Mouse (Mus musculus) liver, embryonic 16.5 days (tissue): ENCODE measurements around the gene 1700001O22Rik. TPM values are rescaled to one million over a fixed set of nuclear protein-coding genes. Genes with fewer than 3 reads are reported as not detected.

Experiments
- ATAC-seq: fragments of 200-750 bp; cut with Nextera tagmentation; 2 replicates; pipeline ENCODE4 v1.8.0; 2017; ENCODE audit warnings: low read depth, mild to moderate bottlenecking, moderate number of reproducible peaks, moderate library complexity
- H3K27ac ChIP-seq: fragments of 300-500 bp; sonication (generic); 2 replicates; pipeline ENCODE4 v1.5.1; 2014; ENCODE audit warnings: mild to moderate bottlenecking, low read length
- H3K27me3 ChIP-seq: fragments of 300-500 bp; sonication (generic); 2 replicates; pipeline ENCODE4 v1.6.1; 2014; ENCODE audit warnings: low read depth, low read length, mixed read lengths; ENCODE audit not compliant: control insufficient read depth, insufficient read depth
- H3K36me3 ChIP-seq: fragments of 300-500 bp; sonication (generic); 2 replicates; pipeline ENCODE4 v1.6.1; 2014; ENCODE audit warnings: mild to moderate bottlenecking; ENCODE audit not compliant: control insufficient read depth, insufficient read depth
- H3K4me1 ChIP-seq: fragments of 300-500 bp; sonication (generic); 2 replicates; pipeline ENCODE4 v1.6.1; 2014; ENCODE audit warnings: low read depth, low read length, mixed read lengths; ENCODE audit not compliant: control insufficient read depth
- H3K4me2 ChIP-seq: fragments of 300-500 bp; sonication (generic); 2 replicates; pipeline ENCODE4 v1.6.1; 2014; ENCODE audit warnings: low read depth, low read length, mixed read lengths
- H3K4me3 ChIP-seq: fragments of 300-500 bp; sonication (generic); 2 replicates; pipeline ENCODE4 v1.5.1; 2014; ENCODE audit warnings: low read depth, mild to moderate bottlenecking, low read length
- H3K9ac ChIP-seq: fragments of 300-500 bp; sonication (generic); 2 replicates; pipeline ENCODE4 v1.6.1; 2014; ENCODE audit warnings: low read depth, low read length
- H3K9me3 ChIP-seq: fragments of 300-500 bp; sonication (generic); replicated peaks from 2 replicates; pipeline ENCODE4 v1.6.1; 2016; ENCODE audit warnings: low read length; ENCODE audit not compliant: control insufficient read depth
- WGBS: fragments of 180-500 bp; shearing (Covaris S2); extraction: QIAGEN DNeasy Blood & Tissue Kit; methylation state at CpG from one replicate; pipeline ENCODE4 v1.1.7; 2014; ENCODE audit not compliant: insufficient replicate concordance; 5-methylcytosine and 5-hydroxymethylcytosine counted together
- polyA plus RNA-seq: library from polyadenylated mRNA; unstranded; fragments of >200 nt; fragmentation: Nextera tagmentation; extraction: Ambion mirVana; gene quantifications from 2 replicates; pipeline ENCODE4 v1.2.1, GENCODE M21; 2015

Gene 1700001O22Rik
- polyA plus RNA-seq, 1 experiment from 2014 or later: 0.09 TPM

DNA sequence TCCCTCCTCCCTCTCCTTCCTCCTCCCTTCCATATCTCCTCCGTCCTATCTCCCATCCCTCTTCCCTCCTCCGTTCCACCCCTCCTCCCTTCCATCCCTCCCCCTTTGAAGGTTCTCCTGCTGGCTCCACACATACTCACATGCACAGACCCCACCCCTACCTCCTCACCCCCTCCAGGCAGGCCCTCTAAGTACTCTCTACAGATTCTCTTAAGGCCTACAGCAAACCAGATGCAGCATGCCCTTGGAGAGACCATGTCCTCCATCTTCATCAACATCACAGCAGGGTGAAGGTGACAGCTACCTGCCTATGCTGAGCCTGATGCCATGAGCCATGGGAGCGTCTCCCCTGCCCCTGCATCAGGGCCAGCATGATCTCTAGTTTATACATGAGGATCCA lies 26.2 kb downstream of the 1700001O22Rik start:
- no peaks in the 10 kb centered on the region for H3K36me3 ChIP-seq
- H3K4me3 ChIP-seq: no peak overlapping the region
- H3K27ac ChIP-seq: no peak overlapping the region
- 80% methylated on average over 3 of the region's 3 CpGs for WGBS
- no peak overlapping the region for H3K9ac ChIP-seq
- no peak for ATAC-seq
- peaks cover 27% of the 10 kb centered on the region for H3K4me1 ChIP-seq
- H3K4me2 ChIP-seq: no peak overlapping the region
- no peaks in the 10 kb centered on the region for H3K27me3 ChIP-seq
- H3K9me3 ChIP-seq: no peaks in the 10 kb centered on the region

DNA sequence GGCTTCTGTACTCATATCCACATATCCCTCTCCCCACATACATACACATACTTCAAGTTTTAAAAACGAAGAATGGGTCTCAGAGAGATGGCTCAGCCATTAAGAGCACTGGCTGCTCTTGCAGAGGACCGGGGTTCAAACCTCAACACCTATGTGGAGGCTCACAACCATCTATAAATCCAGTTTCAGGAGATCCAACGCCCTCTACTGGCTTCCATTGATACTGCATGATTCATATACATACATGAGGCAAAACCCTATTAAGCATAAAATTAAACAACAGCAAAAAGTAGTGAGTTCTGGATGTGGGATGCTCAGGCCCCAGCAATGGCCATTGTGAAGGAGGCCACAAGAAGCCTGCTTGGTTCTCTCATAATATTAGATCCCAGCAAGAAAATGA lies 27.5 kb downstream of the 1700001O22Rik start:
- Histone ChIP-seq H3K27me3 (no peaks in the 10 kb centered on the region), H3K4me2 (no peak overlapping the region), H3K27ac (no peak overlapping the region), H3K36me3 (no peaks in the 10 kb centered on the region), H3K9me3 (no peaks in the 10 kb centered on the region), H3K4me3 (no peak overlapping the region), H3K9ac (no peak overlapping the region), H3K4me1 (peaks cover 37% of the 10 kb centered on the region)
- ATAC-seq: no peak
- WGBS: 42% methylated on average over 3 of the region's 3 CpGs

DNA sequence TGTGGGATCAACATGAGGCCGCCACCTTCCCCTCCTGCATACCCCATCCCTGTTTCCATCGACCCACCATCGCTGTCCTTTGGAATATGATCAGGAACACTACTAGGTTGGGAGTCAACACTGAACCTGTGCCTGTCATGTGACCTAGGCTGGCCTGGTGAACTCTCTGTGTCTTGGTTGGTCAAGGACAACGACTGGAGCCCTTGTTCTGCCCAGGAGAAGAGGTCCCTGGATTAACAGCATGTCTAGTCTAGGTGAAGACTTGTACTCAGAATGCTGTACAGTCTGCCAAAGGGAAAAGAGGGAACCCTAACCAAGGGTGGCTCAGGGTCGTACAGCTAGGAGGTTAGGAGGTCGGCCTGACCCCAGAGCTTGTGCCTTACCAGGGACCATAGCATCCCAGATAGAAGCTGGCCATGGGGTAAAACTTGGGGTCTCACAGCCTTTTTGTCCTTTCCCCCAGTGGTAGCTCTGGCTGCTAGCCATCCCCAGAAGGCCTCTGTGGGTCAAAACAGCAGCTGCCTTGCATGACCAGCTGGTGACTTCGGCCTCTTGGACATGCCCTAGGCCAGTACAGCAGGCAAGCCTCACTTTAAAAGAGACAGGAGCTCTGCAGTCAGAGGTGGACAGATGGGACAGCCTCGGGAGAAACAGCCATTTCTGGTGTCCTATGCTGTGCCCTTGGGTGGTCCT lies 30.0 kb downstream of the 1700001O22Rik start:
- no peaks in the 10 kb centered on the region for H3K27me3 ChIP-seq
- H3K36me3 ChIP-seq: no peaks in the 10 kb centered on the region
- peak overlapping the region; percentile 96 for H3K27ac ChIP-seq
- ATAC-seq: no peak
- peak overlapping the region; percentile 65 for H3K9ac ChIP-seq
- H3K4me3 ChIP-seq: peak overlapping the region; percentile 64
- H3K4me2 ChIP-seq: peak overlapping the region; percentile 95
- 64% methylated on average over 8 of the region's 8 CpGs for WGBS
- peaks cover 57% of the 10 kb centered on the region for H3K4me1 ChIP-seq
- no peaks in the 10 kb centered on the region for H3K9me3 ChIP-seq

DNA sequence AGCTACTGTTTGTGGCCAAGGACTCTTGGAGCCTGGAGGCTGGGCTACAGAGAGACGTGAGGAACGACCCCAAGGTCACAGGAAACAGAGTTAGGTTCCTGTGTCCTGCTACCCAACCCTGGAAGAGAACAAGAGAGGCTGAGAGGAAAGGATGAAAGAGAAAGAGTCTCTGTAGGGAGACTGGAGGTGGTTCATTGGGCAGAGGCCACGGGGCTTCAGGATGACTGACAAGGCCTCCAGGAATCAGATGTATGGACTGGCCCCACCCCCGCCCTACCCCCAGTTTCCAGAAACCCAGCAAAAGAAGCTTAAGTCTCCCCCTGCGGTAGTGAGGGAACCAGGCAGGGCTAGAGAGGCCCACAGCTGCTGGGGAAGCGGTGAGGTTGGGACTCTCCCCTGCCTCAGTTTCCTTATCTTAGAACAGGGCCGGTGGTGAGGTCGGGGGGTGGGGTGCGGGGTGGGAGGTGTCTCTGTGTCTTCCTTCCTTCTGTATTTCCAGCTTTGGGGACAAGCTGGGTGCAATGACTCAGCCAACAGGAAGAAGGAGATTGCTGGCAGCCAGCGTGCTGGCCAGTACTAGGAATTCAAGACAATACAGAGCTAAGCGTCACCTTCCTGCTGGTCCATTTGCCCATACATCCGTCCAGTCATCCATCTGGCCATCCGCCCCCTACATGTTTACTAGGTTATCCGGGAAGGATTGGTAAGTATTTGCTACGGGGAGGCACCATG lies 30.7 kb downstream of the 1700001O22Rik start:
- Histone ChIP-seq H3K4me2 (peak overlapping the region; percentile 95), H3K4me1 (peaks cover 60% of the 10 kb centered on the region), H3K9ac (peak overlapping the region; percentile 65), H3K9me3 (no peaks in the 10 kb centered on the region), H3K27ac (peak overlapping the region; percentile 96), H3K27me3 (no peaks in the 10 kb centered on the region), H3K4me3 (peak overlapping the region; percentile 64), H3K36me3 (no peaks in the 10 kb centered on the region)
- ATAC-seq: peak; percentile 56
- WGBS: 14% methylated on average over 15 of the region's 15 CpGs

DNA sequence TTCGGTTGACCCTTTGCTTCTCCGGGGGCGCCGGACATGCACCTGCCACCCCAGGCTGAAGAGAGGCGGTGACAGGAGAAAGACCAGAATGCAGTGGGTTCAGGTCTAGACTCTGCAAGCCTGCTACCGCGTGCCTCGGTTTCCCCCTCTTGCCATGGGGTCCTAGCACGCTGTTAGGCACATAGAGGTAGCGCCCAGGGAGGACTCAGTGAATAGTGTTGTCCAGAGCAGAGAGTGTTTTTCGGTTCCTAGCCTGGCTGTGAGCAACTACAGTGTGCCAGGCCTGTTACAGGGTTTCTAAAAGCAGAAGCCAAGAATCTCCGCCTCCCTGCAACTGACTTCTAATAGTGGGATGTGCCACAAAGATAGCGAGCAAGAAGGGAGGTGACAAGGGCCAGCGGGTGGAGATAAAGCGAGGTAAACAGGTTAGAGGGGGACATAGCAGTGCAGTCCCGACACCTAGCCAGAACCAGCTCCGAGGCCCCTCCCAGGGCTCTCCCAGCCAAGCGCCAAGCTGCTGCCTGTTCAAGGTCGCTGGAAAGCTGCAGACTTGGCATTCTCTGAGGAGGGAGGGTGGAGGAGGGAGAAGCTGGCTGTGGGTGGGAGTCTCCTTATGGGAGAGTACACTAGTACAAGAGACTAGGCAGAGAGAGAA lies 31.5 kb downstream of the 1700001O22Rik start:
- Histone ChIP-seq H3K27ac (peak overlapping the region; percentile 96), H3K36me3 (no peaks in the 10 kb centered on the region), H3K4me1 (peaks cover 60% of the 10 kb centered on the region), H3K9ac (peak overlapping the region; percentile 65), H3K4me3 (peak overlapping the region; percentile 64), H3K9me3 (no peaks in the 10 kb centered on the region), H3K4me2 (peak overlapping the region; percentile 95), H3K27me3 (no peaks in the 10 kb centered on the region)
- ATAC-seq: peak; percentile 94
- WGBS: under 1% methylated on average over 19 of the region's 19 CpGs

DNA sequence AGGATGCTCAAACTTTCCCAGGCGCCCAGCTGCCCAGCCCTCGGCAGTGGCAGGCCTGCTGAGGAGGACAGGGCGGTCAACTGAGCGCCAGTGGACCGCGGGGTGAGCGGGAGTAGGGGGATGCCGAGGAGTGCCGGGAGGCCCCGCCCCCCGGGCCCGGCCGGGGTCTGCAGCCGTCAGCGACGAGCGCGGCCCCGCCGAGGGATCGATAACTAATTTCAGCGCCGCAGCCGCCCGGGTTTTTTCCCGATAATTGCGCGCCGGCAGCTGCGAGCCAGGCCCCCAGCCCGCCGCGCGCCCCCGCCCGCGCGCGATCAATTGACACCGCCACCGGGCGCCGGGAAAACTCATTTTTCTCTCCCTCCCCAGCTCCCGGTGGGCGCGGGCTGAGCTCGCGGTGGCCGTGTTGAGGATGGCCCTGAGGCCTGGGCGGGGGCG lies 32.1 kb downstream of the 1700001O22Rik start:
- peaks cover 60% of the 10 kb centered on the region for H3K4me1 ChIP-seq
- H3K4me3 ChIP-seq: peak overlapping the region; percentile 64
- H3K9ac ChIP-seq: peak overlapping the region; percentile 65
- peak overlapping the region; percentile 95 for H3K4me2 ChIP-seq
- H3K27me3 ChIP-seq: no peaks in the 10 kb centered on the region
- no peak for ATAC-seq
- no peaks in the 10 kb centered on the region for H3K36me3 ChIP-seq
- under 1% methylated on average over 44 of the region's 51 CpGs for WGBS
- peak overlapping the region; percentile 96 for H3K27ac ChIP-seq
- H3K9me3 ChIP-seq: no peaks in the 10 kb centered on the region

DNA sequence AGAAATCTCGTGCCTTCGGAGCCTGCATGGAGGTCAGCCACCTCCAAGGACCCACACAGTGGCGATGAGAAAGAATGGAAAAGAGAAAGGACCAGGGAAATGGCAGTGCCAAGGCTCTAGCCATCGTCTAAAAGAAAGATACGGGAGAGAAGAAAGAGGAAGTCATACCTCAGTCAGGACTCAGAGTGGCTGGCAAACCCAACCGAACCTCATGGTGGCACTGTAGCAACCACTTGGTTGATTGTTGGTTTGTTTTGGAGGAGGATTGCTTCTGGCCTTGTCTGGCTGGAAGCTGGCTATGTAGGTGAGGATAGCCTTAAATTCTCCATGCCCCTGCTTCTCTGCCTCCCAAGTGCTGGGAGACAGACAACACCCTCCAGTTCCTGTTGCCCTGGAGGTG lies 34.3 kb downstream of the 1700001O22Rik start:
- Histone ChIP-seq H3K4me2 (no peak overlapping the region), H3K4me1 (peaks cover 55% of the 10 kb centered on the region), H3K4me3 (no peak overlapping the region), H3K27ac (peak overlapping the region; percentile 56), H3K27me3 (no peaks in the 10 kb centered on the region), H3K36me3 (no peaks in the 10 kb centered on the region), H3K9ac (no peak overlapping the region), H3K9me3 (no peaks in the 10 kb centered on the region)
- WGBS: 35% methylated on average over 6 of the region's 6 CpGs
- ATAC-seq: no peak

DNA sequence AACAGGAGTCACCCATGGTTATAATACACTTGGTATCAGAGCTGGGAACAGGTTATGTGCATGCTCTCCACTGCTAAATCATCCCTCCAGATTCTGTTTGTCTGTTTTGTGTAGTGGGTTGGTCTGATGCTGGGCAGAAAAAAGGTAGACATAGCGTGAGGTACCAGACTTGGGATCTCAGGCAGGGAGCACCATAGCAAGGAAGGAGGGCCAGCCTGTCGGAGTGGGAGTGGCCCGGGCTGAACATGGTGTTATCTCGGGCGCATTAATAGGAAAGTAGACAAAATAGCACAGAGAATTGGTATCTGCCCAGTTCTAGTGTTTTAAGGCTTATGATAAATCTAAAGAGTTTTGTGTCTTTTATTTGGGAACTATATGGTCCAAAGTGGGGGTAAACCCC lies 34.9 kb downstream of the 1700001O22Rik start:
- no peak overlapping the region for H3K4me2 ChIP-seq
- peaks cover 51% of the 10 kb centered on the region for H3K4me1 ChIP-seq
- H3K27me3 ChIP-seq: no peaks in the 10 kb centered on the region
- no peaks in the 10 kb centered on the region for H3K9me3 ChIP-seq
- 25% methylated on average over 5 of the region's 5 CpGs for WGBS
- no peak overlapping the region for H3K9ac ChIP-seq
- no peaks in the 10 kb centered on the region for H3K36me3 ChIP-seq
- H3K27ac ChIP-seq: no peak overlapping the region
- ATAC-seq: no peak
- H3K4me3 ChIP-seq: no peak overlapping the region
